Mouse (Mus musculus): Measurements from ENCODE around the gene Olfr508.
"Not testable (repeated sequence)": the region's sequence is repeated elsewhere in the genome, so short reads cannot be mapped to it uniquely, and the experiment has no call there.

Olfr508 gene

DNA sequence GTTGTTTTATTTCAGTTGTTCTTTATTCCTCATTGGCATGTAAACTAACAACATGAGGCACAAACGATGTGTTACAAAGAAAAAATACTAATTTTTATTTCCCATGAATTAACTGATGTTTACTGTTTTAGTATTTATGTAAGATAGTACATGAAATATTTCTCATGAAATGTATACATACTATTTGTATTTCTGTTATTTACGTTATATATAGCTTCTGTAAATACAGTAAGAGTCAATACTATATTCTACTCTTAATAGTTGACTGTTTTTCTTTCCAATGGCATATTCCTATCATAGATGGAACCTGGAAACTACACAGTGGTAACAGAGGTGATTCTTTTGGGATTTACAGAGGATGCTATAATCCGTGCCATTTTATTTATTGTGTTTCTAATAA lies at the start of gene Olfr508:
TSS of gene Olfr508 (plus strand) at position 301 of the 400 bp plus-strand sequence.
- DNase-seq (ENCODE audit: low spot score), result no peak

DNA sequence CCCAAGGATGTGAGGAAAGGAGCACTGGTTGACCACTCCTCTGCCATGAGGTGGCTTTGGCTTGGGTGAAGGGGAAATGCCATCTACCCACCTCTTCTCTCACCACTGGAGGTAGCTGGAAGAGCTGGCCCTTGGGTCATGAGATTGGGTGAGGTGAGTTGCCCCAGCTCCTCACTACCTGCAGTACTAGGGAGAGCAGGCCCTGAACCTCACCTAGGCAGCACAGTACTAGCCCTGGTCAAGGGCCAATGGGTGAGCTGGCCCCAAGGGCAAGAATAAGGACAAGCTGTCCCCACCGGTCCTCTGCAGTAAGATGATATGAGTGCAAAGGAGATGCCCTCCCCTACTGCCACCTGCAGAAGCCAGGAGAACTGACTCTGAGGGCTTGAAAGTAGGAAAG lies 40.0 kb upstream of the Olfr508 start:
- no peak for DNase-seq (ENCODE audit: low spot score)

DNA sequence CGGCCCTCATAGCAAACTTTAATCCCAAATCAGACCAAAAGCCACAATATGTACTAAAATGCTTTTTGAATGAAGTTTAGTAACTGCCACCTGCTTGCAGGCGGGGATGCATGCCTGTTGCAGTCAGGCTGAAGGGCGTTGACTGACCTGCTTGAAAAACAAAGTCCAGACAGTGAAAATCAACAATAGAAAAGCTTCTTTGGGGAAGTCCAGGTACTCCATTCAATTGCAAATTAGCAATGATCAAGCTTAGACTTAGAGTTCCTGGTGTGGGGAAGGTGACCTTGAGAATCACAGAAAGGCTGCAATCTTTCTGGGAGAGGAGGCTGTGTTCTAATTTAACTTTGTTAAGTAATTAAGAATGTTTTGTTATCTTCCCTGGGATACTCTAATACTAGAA lies 27.9 kb upstream of the Olfr508 start:
- DNase-seq (ENCODE audit: low spot score), result not testable (repeated sequence)

DNA sequence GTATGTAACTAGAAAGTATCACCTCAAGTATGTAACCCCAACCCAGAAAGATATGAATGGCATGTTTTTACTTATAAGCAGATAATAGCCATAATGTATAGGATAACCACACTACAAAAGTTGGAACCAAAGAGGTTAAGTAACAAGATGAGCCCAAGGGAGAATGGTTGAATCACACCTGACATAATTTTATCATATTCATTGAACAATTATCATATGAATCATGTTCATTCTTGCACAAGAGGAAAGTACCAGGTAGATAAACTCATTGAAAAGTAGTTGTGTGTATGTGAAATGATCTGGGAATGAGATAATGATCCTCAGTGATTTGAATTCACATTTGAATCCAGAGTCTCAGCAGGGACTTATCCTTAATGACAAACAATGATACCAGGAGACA lies 19.3 kb upstream of the Olfr508 start, which contains the start of gene Olfr506:
TSS of gene Olfr506 (plus strand) at position 301 of the 400 bp plus-strand sequence.
- no peak for DNase-seq (ENCODE audit: low spot score)

DNA sequence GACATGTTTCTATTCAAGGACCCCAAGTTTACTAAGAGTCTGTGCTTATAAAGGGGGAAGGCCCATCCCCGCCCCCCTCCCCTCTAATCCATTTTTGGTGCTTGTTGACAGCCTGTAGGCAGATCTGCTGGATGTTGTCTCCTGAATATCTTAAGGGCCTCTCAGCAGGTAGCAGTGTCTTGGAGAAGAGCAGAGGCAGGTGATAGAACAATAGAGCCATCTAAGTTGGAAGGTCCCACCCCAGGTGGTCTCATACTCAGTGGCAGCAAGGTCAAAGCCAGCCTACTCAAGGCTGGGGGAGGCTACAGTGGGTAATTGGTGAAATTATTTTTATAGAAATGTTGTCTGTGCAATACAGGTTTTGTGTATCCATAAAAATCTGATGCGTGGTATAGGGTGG lies 15.7 kb upstream of the Olfr508 start:
- no peak for DNase-seq (ENCODE audit: low spot score)

DNA sequence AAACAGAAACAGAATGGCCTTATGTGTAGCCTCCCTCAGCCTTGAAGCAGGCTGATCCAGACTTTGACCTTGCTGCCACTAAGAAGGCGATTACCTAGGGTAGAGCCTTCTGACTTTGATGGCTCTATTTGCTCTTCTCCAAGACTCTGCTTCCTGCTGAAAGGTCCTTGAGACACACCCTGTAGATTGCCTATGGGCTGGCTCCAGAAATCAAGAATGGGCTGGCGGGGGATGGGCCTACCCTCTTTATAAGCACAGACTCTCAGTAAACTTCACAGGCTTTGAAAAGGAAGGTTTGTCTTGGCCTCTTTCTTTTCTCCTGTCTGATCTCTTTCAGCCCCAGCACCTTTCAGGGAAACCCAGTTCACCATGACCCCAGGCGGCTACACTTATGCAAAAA lies 13.0 kb upstream of the Olfr508 start:
- not testable (repeated sequence) for DNase-seq (ENCODE audit: low spot score)

DNA sequence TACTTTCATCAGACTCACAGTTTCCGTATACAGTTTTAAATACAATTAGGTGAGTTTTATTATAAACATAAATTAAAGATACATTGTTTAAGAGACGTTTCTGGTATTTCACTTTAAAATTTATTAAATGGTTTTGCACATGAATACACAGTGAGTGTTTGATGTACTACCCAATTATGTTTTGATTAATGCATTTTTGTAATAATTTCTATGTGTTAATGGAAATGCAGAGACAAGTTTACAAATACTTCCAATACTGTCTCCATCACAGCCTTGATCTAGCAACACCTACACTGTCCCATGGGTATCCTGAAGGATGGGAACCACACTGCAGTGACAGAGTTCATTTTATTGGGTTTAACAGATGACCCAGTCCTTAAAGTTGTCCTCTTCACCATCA lies 8.3 kb upstream of the Olfr508 start, which contains the start of gene Olfr507:
TSS of gene Olfr507 (plus strand) at position 301 of the 400 bp plus-strand sequence.
- no peak for DNase-seq (ENCODE audit: low spot score)

DNA sequence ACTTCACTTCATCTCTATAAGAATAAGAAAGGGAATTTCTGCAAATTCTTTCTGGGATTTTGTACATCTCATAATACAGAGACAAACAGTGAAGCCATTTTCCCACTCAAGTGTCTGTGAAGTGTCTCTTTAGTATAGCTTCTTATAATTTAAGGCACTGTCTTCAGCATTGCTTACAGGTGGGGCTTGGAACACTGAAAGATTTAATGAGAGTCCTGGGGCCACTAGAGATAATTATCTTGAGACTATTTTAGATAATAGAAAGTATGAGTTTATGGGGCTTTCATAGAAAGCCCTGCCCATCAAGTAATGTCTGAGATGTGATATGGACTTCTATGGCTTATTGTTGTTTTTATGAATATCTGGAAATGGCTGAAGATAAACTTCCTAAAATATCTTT lies 22.0 kb downstream of the Olfr508 start, which contains the start of gene Olfr509:
TSS of gene Olfr509 (minus strand) at position 101 of the 400 bp plus-strand sequence.
- DNase-seq (ENCODE audit: low spot score), result no peak

DNA sequence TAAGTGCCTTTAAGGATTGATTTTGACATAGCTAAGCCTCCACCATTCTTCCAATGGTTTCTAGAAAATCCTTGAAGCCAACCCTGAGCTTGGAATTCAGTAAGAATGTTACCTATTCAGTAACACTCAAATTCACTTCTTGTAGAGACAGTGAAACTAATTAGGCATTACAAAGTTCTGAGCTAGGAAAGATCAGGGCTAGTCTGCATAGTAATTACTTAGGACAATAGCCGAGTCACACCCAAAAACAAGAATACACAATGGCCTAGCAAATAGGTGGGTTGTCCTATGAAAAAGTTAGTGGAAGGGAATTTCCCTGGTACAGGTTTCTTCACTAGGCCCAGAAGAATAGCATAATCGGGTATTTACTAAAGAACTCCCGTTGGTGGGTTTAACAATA lies 32.6 kb downstream of the Olfr508 start:
- no peak for DNase-seq (ENCODE audit: low spot score)

DNA sequence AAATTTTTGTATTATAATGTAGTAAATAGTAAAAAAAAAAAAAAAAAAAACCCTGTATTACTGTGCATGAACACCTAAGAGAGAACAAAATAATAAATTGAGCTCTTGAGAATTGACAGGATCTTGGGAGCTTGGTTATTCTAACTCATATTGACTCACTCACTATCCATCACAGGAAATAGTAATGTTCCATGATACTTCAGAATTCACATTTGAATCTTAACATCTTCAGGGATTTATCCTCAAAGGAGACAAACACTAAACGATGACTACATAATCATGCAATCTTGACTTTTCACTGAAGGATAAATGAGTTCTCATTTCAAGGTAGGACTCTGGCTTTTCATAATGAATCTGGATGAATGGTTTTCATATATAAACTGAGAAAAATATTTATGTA lies 36.3 kb downstream of the Olfr508 start, which contains the start of gene Olfr510:
TSS of gene Olfr510 (plus strand) at position 301 of the 400 bp plus-strand sequence.
- DNase-seq (ENCODE audit: low spot score), result no peak

DNA sequence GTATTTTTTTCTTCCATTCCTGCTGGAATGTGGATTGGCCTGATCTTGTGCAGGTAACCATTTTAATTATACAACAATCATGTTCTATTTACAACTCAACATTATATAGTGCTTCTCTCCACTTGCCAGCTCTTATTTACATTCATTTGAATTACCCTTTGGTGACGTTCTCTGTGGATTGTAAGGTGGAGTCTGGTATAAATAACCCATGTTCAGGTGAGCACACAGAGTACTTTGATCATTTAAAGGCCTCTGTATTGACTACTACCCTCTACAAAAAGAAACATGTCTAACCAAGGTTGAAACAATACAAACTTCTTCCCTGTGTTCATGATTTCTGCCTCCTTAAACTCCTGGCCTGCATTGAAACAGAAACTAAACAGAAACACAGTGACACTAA lies 41.3 kb downstream of the Olfr508 start:
- no peak for DNase-seq (ENCODE audit: low spot score)

DNA sequence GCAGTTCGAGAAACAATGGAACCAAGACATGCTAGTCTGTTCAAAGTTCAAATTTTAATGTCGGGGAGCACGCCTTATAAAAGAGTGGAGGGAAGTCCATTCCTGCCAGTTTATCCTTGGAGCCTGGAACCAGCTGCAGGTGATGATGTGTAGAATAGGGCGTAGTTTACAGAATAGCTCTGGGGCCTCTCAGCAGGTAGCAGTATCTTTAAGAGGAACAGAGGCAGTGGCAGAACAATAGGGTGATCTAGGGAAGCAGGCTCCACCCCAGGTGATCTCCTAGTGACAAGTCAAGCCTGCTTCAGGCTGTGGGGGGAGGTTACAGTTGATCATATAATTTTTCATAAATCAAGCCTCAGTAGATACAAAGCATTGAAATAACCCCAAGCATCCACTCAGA lies 49.1 kb downstream of the Olfr508 start:
- DNase-seq (ENCODE audit: low spot score), result no peak
